Mouse (Mus musculus): Measurements from ENCODE around the gene Eef2kmt.
A peak's percentile ranks its signal among the peaks of the same experiment; 100 is the strongest.

Eef2kmt gene

GRCm38 (mm10) chr16:5222140-5222539 is 33.6 kb downstream of the Eef2kmt start, which contains the start of gene AU021092:
TSS of gene AU021092 (minus strand) at chr16:5222299.
- DNase-seq (ENCODE audit: low spot score): peak; percentile 68

- DNase-seq (ENCODE audit: low spot score): peak; percentile 35
Measured at GRCm38 (mm10) chr16:5221403-5221802, 34.4 kb downstream of the Eef2kmt start.

- DNase-seq (ENCODE audit: low spot score): no peak
Measured at GRCm38 (mm10) chr16:5217341-5218133, 38.2 kb downstream of the Eef2kmt start.

- no peak for DNase-seq (ENCODE audit: low spot score)
Measured at GRCm38 (mm10) chr16:5216686-5217085, 39.1 kb downstream of the Eef2kmt start.

- no peak for DNase-seq (ENCODE audit: low spot score)
Measured at GRCm38 (mm10) chr16:5214126-5214525, 41.7 kb downstream of the Eef2kmt start.

GRCm38 (mm10) chr16:5212150-5212549 is 43.6 kb downstream of the Eef2kmt start:
- DNase-seq (ENCODE audit: low spot score): no peak

GRCm38 (mm10) chr16:5210365-5210764 is 45.4 kb downstream of the Eef2kmt start:
- DNase-seq (ENCODE audit: low spot score): no peak

- DNase-seq (ENCODE audit: low spot score): no peak
Measured at GRCm38 (mm10) chr16:5206051-5206450, 49.7 kb downstream of the Eef2kmt start.

GRCm38 (mm10) chr16:5205431-5205970 is 50.3 kb downstream of the Eef2kmt start:
- DNase-seq (ENCODE audit: low spot score): no peak

GRCm38 (mm10) chr16:5203668-5204433 is 51.9 kb downstream of the Eef2kmt start, which contains the start of gene Nagpa:
TSS of gene Nagpa (minus strand) at chr16:5204012.
- DNase-seq (ENCODE audit: low spot score): peak; percentile 80

- DNase-seq (ENCODE audit: low spot score): peak; percentile 9
Measured at GRCm38 (mm10) chr16:5203200-5203599, 52.6 kb downstream of the Eef2kmt start.

- DNase-seq (ENCODE audit: low spot score): peak; percentile 56
Measured at GRCm38 (mm10) chr16:5202681-5203080, 53.1 kb downstream of the Eef2kmt start.

GRCm38 (mm10) chr16:5195080-5195479 is 60.7 kb downstream of the Eef2kmt start:
- peak; percentile 60 for DNase-seq (ENCODE audit: low spot score)
